Mouse (Mus musculus): ENCODE measurements around the gene Thap11. TPM values are rescaled to one million over a fixed set of nuclear protein-coding genes. Genes with fewer than 3 reads are reported as not detected.

The Thap11 gene
- total and polyA plus RNA-seq, 3 experiments = 21.3 to 42.6 (median 31.9) TPM

DNA sequence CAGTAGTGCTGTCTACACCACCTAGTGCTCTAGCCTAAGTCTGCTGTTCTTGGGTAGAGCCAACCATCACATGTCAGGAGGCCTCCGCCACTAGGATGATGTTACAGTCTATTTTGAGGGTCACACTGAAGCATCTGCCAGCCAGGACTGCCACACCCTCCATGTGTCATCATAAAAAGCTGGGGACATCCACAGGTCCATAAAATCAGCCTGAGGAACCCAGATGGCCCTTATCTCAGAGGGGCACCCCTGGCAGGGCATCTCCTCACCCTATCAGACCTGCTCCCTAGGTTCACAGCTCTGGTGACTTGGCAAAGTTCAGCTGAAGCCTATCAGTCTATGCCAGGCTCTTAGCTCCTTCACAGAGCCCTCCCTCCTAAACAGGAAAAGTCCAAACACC lies 34.0 kb upstream of the Thap11 start:
- Histone ChIP-seq H3K79me2 (replicated peaks; ENCODE audit: control insufficient read depth, extremely low read depth, insufficient read depth, poor library complexity, severe bottlenecking) (peaks cover 8% of the 10 kb centered on the region), H3K9me3 (replicated peaks; ENCODE audit: low read length) (no peaks in the 10 kb centered on the region), H3K27ac (ENCODE audit: insufficient read depth, low read depth) (no peak overlapping the region), H3K9ac (ENCODE audit: insufficient read depth, low read depth) (no peak overlapping the region), H3K27me3 (replicated peaks) (no peaks in the 10 kb centered on the region), H3K4me3 (replicated peaks in 1 of 3; ENCODE audit: low read depth in 2 of 3, low read length in 2 of 3, poor library complexity in 1 of 3) (no peak overlapping the region), H3K4me1 (ENCODE audit: control insufficient read depth in 1 of 2, insufficient read depth in 2 of 2) (peaks cover 8 to 37% of the 10 kb centered on the region in 2 experiments; a peak in 3 of 4 replicates), H3K36me3 (replicated peaks in 1 of 2; ENCODE audit: control insufficient read depth in 1 of 2, insufficient read depth in 1 of 2, low read length in 1 of 2) (peaks cover 34 to 74% of the 10 kb centered on the region in 2 experiments), H3K4me2 (ENCODE audit: insufficient read depth, low read depth, poor library complexity, severe bottlenecking) (no peak overlapping the region)
- TF ChIP-seq MEF2A (IDR thresholded peaks at IDR 0.05; ENCODE audit: borderline replicate concordance, low read depth, low read length) (no peak), PAX5 (IDR thresholded peaks at IDR 0.05; ENCODE audit: low read length) (no peak), TCF12 (IDR thresholded peaks at IDR 0.05; ENCODE audit: low read depth, low read length) (no peak), SIN3A (IDR thresholded peaks at IDR 0.05; ENCODE audit: low read length) (no peak), USF2 (conservative IDR thresholded peaks at IDR 0.05; ENCODE audit: low read depth, low read length) (no peak), MAX (IDR thresholded peaks at IDR 0.05; ENCODE audit: low read length) (no peak), POLR2AphosphoS2 (IDR thresholded peaks at IDR 0.05; ENCODE audit: low read depth, low read length) (no peak), JUND (conservative IDR thresholded peaks at IDR 0.05; ENCODE audit: low read depth, low read length) (no peak), ZC3H11A (IDR thresholded peaks at IDR 0.05; ENCODE audit: low read depth, low read length) (no peak), CTCF (conservative IDR thresholded peaks at IDR 0.05 in 1 of 2, IDR thresholded peaks at IDR 0.05 in 1 of 2; ENCODE audit: low read depth in 2 of 2, low read length in 2 of 2) (no peak), NELFE (IDR thresholded peaks at IDR 0.05; ENCODE audit: low read depth, low read length) (no peak), MYC (IDR thresholded peaks at IDR 0.05; ENCODE audit: low read depth, low read length) (no peak), ZKSCAN1 (IDR thresholded peaks at IDR 0.05; ENCODE audit: borderline replicate concordance, low read depth, low read length) (no peak), BHLHE40 (IDR thresholded peaks at IDR 0.05; ENCODE audit: low read depth, low read length) (no peak), TBP (conservative IDR thresholded peaks at IDR 0.05; ENCODE audit: low read depth, low read length) (no peak), RCOR1 (conservative IDR thresholded peaks at IDR 0.05; ENCODE audit: low read depth, low read length) (no peak), EP300 (IDR thresholded peaks at IDR 0.05; ENCODE audit: low read length) (no peak), RAD21 (IDR thresholded peaks at IDR 0.05; ENCODE audit: low read depth, low read length) (no peak), USF1 (IDR thresholded peaks at IDR 0.05; ENCODE audit: low read depth, low read length) (no peak), MAFK (IDR thresholded peaks at IDR 0.05; ENCODE audit: insufficient replicate concordance, low read length) (no peak)
- dilution Hi-C loops (cut with MboI; ENCODE audit: extremely low pct_ligation_motif_present, extremely low pct_unique_long_range_greater_than_20kb, low sequenced_read_pairs) (no loop called here), in situ Hi-C loops (cut with MboI; ENCODE audit: low pct_ligation_motif_present, low pct_unique_long_range_greater_than_20kb, low sequenced_read_pairs) (no loop called here)
- DNase-seq (ENCODE audit: extremely low read depth) = no peak

DNA sequence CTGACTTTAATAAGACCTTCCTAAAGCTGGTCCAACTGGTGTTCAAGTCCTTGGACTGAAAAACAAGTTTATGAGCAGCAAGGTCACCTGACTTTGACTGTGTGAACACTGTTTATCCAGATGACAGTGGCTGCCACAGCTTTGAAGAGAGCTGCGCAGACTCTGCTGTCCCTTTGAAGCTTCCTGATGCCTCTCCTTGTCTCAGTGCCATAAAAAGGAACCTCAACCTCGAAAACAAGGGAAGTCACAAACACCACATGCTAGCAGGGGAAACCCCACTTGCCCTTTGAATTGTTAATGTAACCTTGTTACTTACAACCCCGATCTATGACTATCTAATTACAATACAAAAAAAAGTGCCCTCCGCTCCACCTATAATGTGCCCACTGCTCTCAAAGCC lies 29.4 kb upstream of the Thap11 start:
- no peak for DNase-seq (ENCODE audit: extremely low read depth)
- H3K36me3 ChIP-seq (replicated peaks in 1 of 2; ENCODE audit: control insufficient read depth in 1 of 2, insufficient read depth in 1 of 2, low read length in 1 of 2) = peaks cover 21 to 41% of the 10 kb centered on the region in 2 experiments
- no peak overlapping the region; the same call in 1 of the 2 replicates for H3K27ac ChIP-seq (ENCODE audit: insufficient read depth, low read depth)
- H3K27me3 ChIP-seq (replicated peaks) = no peaks in the 10 kb centered on the region
- no peaks in the 10 kb centered on the region for H3K9me3 ChIP-seq (replicated peaks; ENCODE audit: low read length)
- dilution Hi-C loops (cut with MboI; ENCODE audit: extremely low pct_ligation_motif_present, extremely low pct_unique_long_range_greater_than_20kb, low sequenced_read_pairs) = no loop called here
- peak overlapping the region; percentile 94; the same call in 1 of the 2 replicates for H3K9ac ChIP-seq (ENCODE audit: insufficient read depth, low read depth)
- no peak for TF ChIP-seq POLR2A (IDR thresholded peaks at IDR 0.05; ENCODE audit: low read depth, low read length)
- TF ChIP-seq NRF1 (IDR thresholded peaks at IDR 0.05; ENCODE audit: low read depth, low read length) = 0 out of 2 replicates have a peak, but pooled peaks have one; percentile 25
- peaks cover 9% of the 10 kb centered on the region for H3K79me2 ChIP-seq (replicated peaks; ENCODE audit: control insufficient read depth, extremely low read depth, insufficient read depth, poor library complexity, severe bottlenecking)
- H3K4me1 ChIP-seq (ENCODE audit: control insufficient read depth in 1 of 2, insufficient read depth in 2 of 2) = peaks cover 9 to 35% of the 10 kb centered on the region in 2 experiments; a peak in 3 of 4 replicates
- in situ Hi-C loops (cut with MboI; ENCODE audit: low pct_ligation_motif_present, low pct_unique_long_range_greater_than_20kb, low sequenced_read_pairs) = no loop called here
- peak overlapping the region; percentile 89 for H3K4me2 ChIP-seq (ENCODE audit: insufficient read depth, low read depth, poor library complexity, severe bottlenecking)
- peak overlapping the region in 2 of 3 experiments; percentile 92 to 96 for H3K4me3 ChIP-seq (replicated peaks in 1 of 3; ENCODE audit: low read depth in 2 of 3, low read length in 2 of 3, poor library complexity in 1 of 3)
